Mouse (Mus musculus): ENCODE measurements at regions not wholly inside any gene's neighbourhood (a gene's known extent, or its start where the extent isn't known, plus 50 kb on each side); places are given as distances from the start of the nearest gene placed in this dataset.
A peak's percentile ranks its signal among the peaks of the same experiment; 100 is the strongest.

DNA sequence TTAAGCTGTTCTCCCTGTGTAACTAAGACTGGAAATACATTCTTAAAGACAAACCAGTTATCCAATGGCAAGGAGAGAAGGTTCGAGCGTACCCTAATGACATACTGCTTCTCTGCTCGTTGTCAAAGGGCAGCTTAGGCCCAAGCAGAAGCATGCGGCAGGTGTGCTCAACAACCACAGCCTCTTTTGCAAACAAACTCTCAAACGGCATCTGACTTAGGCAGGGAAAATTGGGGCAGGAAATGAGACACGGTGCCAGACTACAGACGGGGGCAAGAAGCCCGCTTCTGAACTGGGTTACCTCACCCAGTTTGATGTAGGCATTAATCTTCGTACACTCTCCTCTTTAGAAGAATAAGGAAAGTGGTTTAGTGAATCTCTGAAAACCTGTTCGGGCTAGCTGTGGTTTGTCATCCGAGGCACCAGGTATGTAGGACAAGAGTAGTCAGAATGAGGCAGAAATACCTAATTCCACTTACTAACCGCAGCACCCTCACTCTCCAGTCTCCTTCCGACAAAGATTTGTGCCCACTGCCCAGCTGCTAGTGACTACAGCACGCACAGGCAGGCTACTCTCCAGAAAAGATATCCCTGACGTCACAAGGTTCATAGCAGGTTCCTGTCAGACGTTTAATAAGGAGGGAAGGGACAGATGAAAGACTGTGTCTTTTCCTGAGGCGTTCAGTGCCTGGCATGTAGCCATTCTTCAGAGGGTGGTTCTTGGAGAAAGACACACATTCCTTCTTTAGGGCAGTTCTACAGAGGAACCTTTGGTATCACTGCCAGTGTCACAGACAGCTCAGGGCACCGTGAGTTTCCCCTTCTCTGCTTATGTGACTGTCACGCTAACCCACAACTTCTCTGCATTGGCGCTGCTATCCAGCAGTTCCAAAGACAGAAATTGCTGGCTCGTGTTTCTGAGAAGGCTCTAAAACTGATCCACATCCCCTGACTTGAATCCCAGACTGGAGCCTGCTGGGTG lies 175.8 kb downstream of the Tmx1 start:
- no peak for DNase-seq (ENCODE audit: low spot score in 2 of 2)

GRCm38 (mm10) chr12:70629371-70629770 lies 176.5 kb downstream of the Tmx1 start:
- DNase-seq (ENCODE audit: low spot score in 2 of 2), result no peak

GRCm38 (mm10) chr12:70631281-70631680 lies 178.4 kb downstream of the Tmx1 start:
- DNase-seq (ENCODE audit: low spot score in 2 of 2), result no peak

DNA sequence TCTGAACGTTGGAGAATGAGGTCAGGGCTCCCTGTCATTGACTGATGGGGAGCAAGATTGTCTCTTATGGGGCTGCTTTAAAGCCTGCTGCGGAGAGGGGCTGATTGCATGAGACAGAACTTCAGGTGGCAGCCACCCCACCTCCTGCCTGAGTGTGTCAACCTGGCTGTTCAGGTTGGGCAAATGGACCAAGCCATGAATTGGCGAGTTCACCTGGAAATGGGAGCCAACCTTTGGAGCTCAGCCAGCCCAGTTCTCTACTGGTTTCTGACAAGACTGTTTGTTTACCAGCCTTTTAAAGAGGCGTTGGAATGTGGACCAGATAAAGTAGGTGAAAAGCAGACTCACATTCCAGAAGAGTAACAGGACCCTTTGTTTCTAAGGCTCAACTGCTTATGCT lies 180.3 kb downstream of the Tmx1 start:
- DNase-seq (ENCODE audit: low spot score in 2 of 2), result no peak

- DNase-seq (ENCODE audit: low spot score in 2 of 2), result no peak
These were observed 180.9 kb downstream of the Tmx1 start for GRCm38 (mm10) chr12:70633622-70634365.

DNA sequence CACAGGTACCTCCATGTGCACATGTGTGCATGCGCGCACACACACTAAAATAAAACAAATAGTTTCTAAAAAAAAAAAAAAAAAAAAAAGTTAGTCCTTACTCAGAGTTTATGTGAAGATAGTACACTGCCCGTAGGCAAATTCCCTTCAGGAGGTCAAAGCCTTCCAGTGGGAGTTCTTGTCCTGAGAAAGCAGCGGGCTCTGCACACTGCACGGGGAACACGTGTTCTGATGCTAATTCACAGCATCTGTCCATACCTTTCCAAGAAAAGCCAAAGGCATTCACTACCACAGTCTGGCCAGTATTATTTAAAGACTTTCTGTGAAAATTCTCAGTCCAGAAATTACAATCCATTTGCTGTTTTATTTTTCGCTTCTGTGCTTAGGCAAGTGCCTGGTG lies 183.1 kb downstream of the Tmx1 start:
- DNase-seq (ENCODE audit: low spot score in 2 of 2), result no peak

GRCm38 (mm10) chr12:70640186-70640585 lies 185.1 kb upstream of the Frmd6 start:
- DNase-seq (ENCODE audit: low spot score in 2 of 2), result no peak

DNA sequence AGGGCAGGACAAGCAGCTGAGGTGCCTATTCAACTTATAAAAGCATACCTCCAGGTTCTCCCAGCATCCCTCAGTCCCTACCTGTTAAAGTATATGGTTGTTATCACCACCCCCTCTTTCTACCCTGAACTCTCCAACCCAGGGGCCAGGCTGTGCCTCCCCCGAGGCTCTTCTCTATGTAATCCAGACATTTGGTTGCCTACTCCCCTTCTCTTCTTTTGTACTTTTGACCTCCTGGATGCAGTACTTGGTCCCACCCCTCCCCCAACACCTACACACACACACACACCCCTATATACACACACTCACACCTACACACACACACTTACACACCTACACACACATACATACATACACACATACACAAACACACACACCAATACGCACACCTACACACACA lies 180.4 kb upstream of the Frmd6 start:
- no peak for DNase-seq (ENCODE audit: low spot score in 2 of 2)

GRCm38 (mm10) chr12:70645407-70645806 lies 179.9 kb upstream of the Frmd6 start:
- DNase-seq (ENCODE audit: low spot score in 2 of 2), result no peak

- DNase-seq (ENCODE audit: low spot score in 2 of 2), result peak; percentile 47 to 59
These were observed 177.8 kb upstream of the Frmd6 start for GRCm38 (mm10) chr12:70647516-70647915.

GRCm38 (mm10) chr12:70648179-70648811 lies 177.0 kb upstream of the Frmd6 start:
- peak; percentile 37 to 40 for DNase-seq (ENCODE audit: low spot score in 2 of 2)

- DNase-seq (ENCODE audit: low spot score in 2 of 2), result peak in 1 of 2 experiments; percentile 38
These were observed 176.5 kb upstream of the Frmd6 start for GRCm38 (mm10) chr12:70648812-70649188.

- DNase-seq (ENCODE audit: low spot score in 2 of 2), result peak; percentile 71 to 79
These were observed 175.6 kb upstream of the Frmd6 start for GRCm38 (mm10) chr12:70649691-70650090.

- DNase-seq (ENCODE audit: low spot score in 2 of 2), result no peak
These were observed 174.8 kb upstream of the Frmd6 start for GRCm38 (mm10) chr12:70650470-70650869.

DNA sequence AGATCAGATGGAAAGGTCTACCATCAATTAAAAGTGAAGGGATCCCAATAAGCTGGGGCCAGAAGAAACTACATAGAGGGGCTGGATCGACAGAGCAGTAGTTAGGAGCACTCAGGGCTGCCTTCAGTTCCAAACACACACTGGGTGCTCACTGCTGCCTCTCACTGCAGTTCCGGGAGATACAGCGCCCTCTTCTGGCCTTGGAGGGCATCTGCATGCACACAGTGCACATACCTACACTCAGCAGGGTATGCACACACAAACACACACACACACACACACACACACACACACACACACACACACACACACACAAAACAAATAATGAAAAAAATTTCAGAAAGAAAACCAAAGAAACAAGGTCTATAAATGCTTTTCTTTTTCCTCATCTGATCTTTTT lies 172.6 kb upstream of the Frmd6 start:
- DNase-seq (ENCODE audit: low spot score in 2 of 2), result no peak

DNA sequence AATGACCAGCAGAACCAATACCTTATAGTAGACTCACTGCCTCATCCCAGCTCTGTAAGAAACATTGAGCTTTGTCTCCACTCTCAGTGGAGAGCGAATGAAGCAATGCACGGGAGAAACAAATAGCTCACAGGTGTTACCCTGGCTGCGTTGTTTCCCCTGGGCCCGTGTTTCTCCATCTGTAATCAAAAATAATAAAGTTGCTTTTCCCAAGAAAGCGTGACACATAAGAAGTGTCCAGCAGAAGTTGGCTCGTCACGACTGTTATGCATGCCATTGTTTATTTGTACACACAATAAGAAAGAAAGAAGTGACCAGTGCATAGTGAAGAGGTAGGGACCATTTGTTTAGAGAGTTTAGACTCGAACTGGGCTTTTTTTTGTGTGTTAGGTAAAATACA lies 171.3 kb upstream of the Frmd6 start:
- DNase-seq (ENCODE audit: low spot score in 2 of 2), result peak; percentile 27 to 60

DNA sequence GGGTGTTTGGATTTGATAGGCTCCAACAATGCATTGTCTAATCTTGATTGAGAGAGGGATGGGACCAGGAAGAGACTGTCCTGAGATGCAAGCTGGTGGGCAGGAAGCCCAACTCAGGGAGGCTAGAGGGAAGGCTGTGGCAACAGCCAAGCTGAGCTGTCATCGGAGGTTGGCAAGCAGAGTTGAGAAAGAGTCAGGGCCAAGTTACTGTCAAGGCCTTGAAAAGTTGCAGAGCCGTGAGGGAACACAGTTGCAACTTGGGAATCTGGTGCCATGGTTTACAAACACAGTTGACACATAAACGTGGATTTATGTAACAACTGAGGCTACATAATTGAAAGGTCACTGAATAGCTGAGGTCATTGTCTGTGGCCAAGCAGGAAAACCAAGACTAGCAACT lies 170.8 kb upstream of the Frmd6 start:
- DNase-seq (ENCODE audit: low spot score in 2 of 2), result peak; percentile 91 to 94

- DNase-seq (ENCODE audit: low spot score in 2 of 2), result no peak
These were observed 169.9 kb upstream of the Frmd6 start for GRCm38 (mm10) chr12:70655411-70655811.

- DNase-seq (ENCODE audit: low spot score in 2 of 2), result no peak
These were observed 169.3 kb upstream of the Frmd6 start for GRCm38 (mm10) chr12:70655900-70656544.

DNA sequence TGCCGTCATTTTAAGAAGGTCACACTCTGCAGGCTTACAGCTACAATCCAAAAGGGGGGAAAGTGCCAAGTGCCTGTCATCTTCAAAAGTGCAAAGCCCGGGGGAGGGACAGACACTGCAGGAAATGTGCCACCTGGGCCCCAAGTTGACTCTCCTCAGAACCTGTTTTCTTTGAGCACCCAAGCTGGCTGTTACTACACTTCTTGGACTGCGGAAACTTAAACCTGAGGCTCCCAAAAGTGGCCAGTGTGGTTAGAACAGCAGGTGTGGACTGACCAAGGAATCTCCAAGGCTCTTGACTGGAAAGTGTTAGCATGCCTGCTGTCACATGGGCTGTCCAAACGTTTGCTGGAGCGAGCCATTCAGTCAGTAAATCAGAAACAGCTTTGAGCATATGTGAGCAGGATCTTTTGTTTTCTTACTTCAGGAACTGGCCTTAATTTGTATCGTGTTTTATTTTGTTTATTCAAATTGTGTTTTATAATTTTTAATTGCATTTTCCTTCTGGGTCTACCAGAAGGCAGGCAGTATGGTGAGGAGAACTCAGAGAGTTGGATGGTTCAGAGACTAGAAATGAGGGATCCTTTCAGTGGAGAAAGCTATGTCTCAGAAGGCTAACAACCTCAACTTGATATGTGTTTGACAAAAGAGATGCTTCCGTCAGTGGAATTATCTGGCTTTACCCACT lies 168.4 kb upstream of the Frmd6 start:
- DNase-seq (ENCODE audit: low spot score in 2 of 2), result peak; percentile 37 to 47

GRCm38 (mm10) chr12:70657493-70657810 lies 167.9 kb upstream of the Frmd6 start:
- no peak for DNase-seq (ENCODE audit: low spot score in 2 of 2)

All from heart, adult 9 months (tissue).